9 mouse cellular contexts compared by ENCODE assay signal in genomic region chr17:42987692-42988091, GRCm38 (mm10). TPM values are rescaled to one million over a fixed set of nuclear protein-coding genes. Genes with fewer than 3 reads are reported as not detected.
DNase-seq lines count a peak whose midpoint lies in the region; ATAC-seq and TF ChIP-seq lines count a peak whose summit lies in the region.
"Had no signal": no experiment of that assay in that cellular context is flagged by ENCODE, and none has a peak within 500 bp of the region (broad histone marks: within the 10 kb centered on the region; RNA-seq: fewer than 3 reads in every experiment).

No protein-coding gene starts in this region.

- H3K36me3 ChIP-seq in forebrain, postnatal 0 days (ENCODE audit: insufficient read depth) = no peaks in the 10 kb centered on the region
- no peaks in the 10 kb centered on the region for H3K36me3 ChIP-seq in forebrain, embryonic 13.5 days (ENCODE audit: poor library complexity, severe bottlenecking)
- H3K36me3 ChIP-seq: lung, embryonic 15.5 days had no signal

- H3K9ac ChIP-seq in forebrain, postnatal 0 days = no peak overlapping the region
- no peak overlapping the region for H3K9ac ChIP-seq in forebrain, embryonic 13.5 days
- H3K9ac ChIP-seq: lung, embryonic 15.5 days had no signal

- H3K4me2 ChIP-seq in forebrain, postnatal 0 days (ENCODE audit: low read depth) = no peak overlapping the region
- H3K4me2 ChIP-seq in forebrain, embryonic 13.5 days = no peak overlapping the region
- H3K4me2 ChIP-seq: lung, embryonic 15.5 days had no signal

- no peaks in the 10 kb centered on the region for H3K27me3 ChIP-seq in forebrain, postnatal 0 days (ENCODE audit: insufficient read depth, low read length)
- H3K27me3 ChIP-seq in forebrain, embryonic 13.5 days = no peaks in the 10 kb centered on the region
- H3K27me3 ChIP-seq: lung, embryonic 15.5 days had no signal

- DNase-seq in forebrain, postnatal 0 days = no peak
- DNase-seq in urinary bladder, postnatal 14 days (ENCODE audit: low spot score) = peak; percentile 16
- DNase-seq in urinary bladder, adult 2 months (ENCODE audit: low spot score) = no peak
- DNase-seq in lung, postnatal 10 days = peak; percentile 22
- DNase-seq in layer of hippocampus, adult 18-20 months (ENCODE audit: low spot score in 2 of 2) = no peak
- DNase-seq in left cerebral cortex, adult 18-20 months (ENCODE audit: low spot score in 2 of 2) = no peak

- H3K27ac ChIP-seq in forebrain, postnatal 0 days (ENCODE audit: low read depth, low read length) = no peak overlapping the region
- no peak overlapping the region for H3K27ac ChIP-seq in forebrain, embryonic 13.5 days
- H3K27ac ChIP-seq: lung, embryonic 15.5 days had no signal

- H3K4me1 ChIP-seq in forebrain, postnatal 0 days (ENCODE audit: insufficient read depth) = no peaks in the 10 kb centered on the region
- H3K4me1 ChIP-seq in forebrain, embryonic 13.5 days = no peaks in the 10 kb centered on the region
- H3K4me1 ChIP-seq: lung, embryonic 15.5 days had no signal

- no peak overlapping the region for H3K4me3 ChIP-seq in forebrain, postnatal 0 days (ENCODE audit: low read depth, low read length)
- no peak overlapping the region for H3K4me3 ChIP-seq in forebrain, embryonic 13.5 days
- H3K4me3 ChIP-seq: lung, embryonic 15.5 days had no signal

- H3K9me3 ChIP-seq in forebrain, postnatal 0 days (ENCODE audit: low read length) = no peaks in the 10 kb centered on the region
- no peaks in the 10 kb centered on the region for H3K9me3 ChIP-seq in forebrain, embryonic 13.5 days (replicated peaks)
- H3K9me3 ChIP-seq: lung, embryonic 15.5 days had no signal

- TF ChIP-seq CTCF in forebrain, postnatal 0 days (IDR thresholded peaks at IDR 0.05; ENCODE audit: low read depth) = peak; percentile 53

- ATAC-seq in forebrain, postnatal 0 days = no peak
- no peak for ATAC-seq in forebrain, embryonic 13.5 days
- ATAC-seq in inflammation-experienced regulatory T-cells, adult 6 months = no peak

- 26% methylated on average over 4 of the region's 4 CpGs for WGBS in forebrain, postnatal 0 days
- WGBS in forebrain, embryonic 13.5 days = 28% methylated on average over 4 of the region's 4 CpGs

RNA-seq across cellular contexts. Expression of gene Tnfrsf21, which starts 28.7 kb away (rescaled TPM):
- 50.8 and 71.4 TPM in 2 replicates for total RNA-seq in forebrain, postnatal 0 days (2014; rRNA removed)
- polyA plus RNA-seq in forebrain, postnatal 0 days (2015; fragmentation: Nextera tagmentation; extraction: Ambion mirVana) = 58.9 and 73.7 TPM in 2 replicates
- polyA plus RNA-seq in forebrain, embryonic 13.5 days (2015; fragmentation: Nextera tagmentation; extraction: Ambion mirVana) = 38.4 and 40.2 TPM in 2 replicates
- 62.3 and 64.4 TPM in 2 replicates for polyA plus RNA-seq in urinary bladder, adult 2 months (2012; rRNA removed)
- under 1 TPM in 2 of 3 experiments, not detected in 1; 0.19 to 0.25 TPM for polyA plus RNA-seq in inflammation-experienced regulatory T-cells, adult 6 months (2017; shearing (Covaris generic))
- total RNA-seq in layer of hippocampus, adult 18-20 months (2021) = 100 to 1,000 TPM; 122 to 124 TPM
- 10 to 100 TPM; 79.0 to 82.4 TPM for total RNA-seq in left cerebral cortex, adult 18-20 months (2021)

Comparison
In these comparisons a context has a peak if more than half of its experiments do, and no peak if none do; other contexts are left out.
1. DNase-seq: peak in urinary bladder, postnatal 14 days (single experiment) and lung, postnatal 10 days (single experiment); none in forebrain, postnatal 0 days (single experiment), urinary bladder, adult 2 months (single experiment), layer of hippocampus, adult 18-20 months (0 of 2) and left cerebral cortex, adult 18-20 months (0 of 2).
2. RNA of gene Tnfrsf21, which starts 28.7 kb away (polyA plus RNA-seq): 58.9 to 73.7 TPM in forebrain, postnatal 0 days, 62.3 to 64.4 TPM in urinary bladder, adult 2 months and 38.4 to 40.2 TPM in forebrain, embryonic 13.5 days; 0.19 to 0.25 TPM in inflammation-experienced regulatory T-cells, adult 6 months; every median in the first group is over 10 times any median in the second.